Mouse (Mus musculus): Measurements from ENCODE around the gene 9930022D16Rik. TPM values are rescaled to one million over a fixed set of nuclear protein-coding genes. Genes with fewer than 3 reads are reported as not detected.

9930022D16Rik gene
- polyA plus RNA-seq, 1 experiment from 2014 or later = not detected

DNA sequence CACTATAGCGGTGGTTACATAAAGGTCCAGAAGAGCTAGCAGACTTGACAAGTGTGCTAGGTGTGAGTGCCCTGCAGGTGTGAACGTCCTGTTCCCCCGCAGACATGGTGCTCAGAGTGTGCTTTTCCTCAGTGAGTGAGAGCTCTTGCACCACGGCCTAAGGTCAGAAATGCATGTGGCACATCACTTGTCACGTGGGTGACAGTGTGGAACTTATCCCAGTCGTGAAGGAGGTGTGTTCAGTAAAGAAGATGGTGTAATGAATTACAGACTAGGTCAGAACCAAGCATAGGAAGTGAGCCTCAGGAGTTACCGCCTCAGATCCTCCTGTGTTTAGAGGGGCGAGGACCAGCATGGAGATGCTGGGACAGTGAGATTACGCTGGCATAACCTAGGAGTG lies 18.4 kb upstream of the 9930022D16Rik start:
- Histone ChIP-seq H3K36me3 (ENCODE audit: control insufficient read depth, insufficient read depth, low read length) (peaks cover 14% of the 10 kb centered on the region; the same call in 1 of the 2 replicates), H3K4me2 (ENCODE audit: low read depth, low read length) (no peak overlapping the region), H3K27me3 (ENCODE audit: control insufficient read depth, insufficient read depth, low read length) (no peaks in the 10 kb centered on the region), H3K9me3 (ENCODE audit: control insufficient read depth, low read length) (no peaks in the 10 kb centered on the region), H3K27ac (ENCODE audit: low read depth, low read length) (no peak overlapping the region), H3K4me3 (ENCODE audit: low read depth, low read length) (no peak overlapping the region), H3K4me1 (ENCODE audit: control insufficient read depth, insufficient read depth, low read length) (no peaks in the 10 kb centered on the region), H3K9ac (replicated peaks; ENCODE audit: low read depth, low read length) (no peak overlapping the region)
- 96% methylated on average over 9 of the region's 9 CpGs for WGBS
- no peak for ATAC-seq (ENCODE audit: low read depth)

DNA sequence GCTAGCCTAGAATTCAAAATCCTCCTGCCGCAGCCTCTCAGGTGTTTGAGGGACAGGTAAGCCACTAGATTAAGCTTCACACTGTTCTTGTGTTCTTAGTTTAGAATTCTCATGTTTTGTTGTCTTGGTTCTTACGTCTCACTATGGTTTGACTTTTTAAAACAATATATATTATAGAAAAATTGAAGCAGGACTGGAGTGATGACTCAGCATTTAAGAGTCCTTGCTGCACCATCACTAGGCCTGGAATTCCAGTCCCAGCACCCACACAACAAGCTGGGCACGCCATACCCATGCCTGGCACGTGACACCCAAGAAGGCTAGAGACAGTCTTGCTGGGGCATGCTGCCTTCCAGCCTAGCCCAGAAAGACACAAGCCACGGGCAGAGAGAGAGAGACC lies 7.3 kb upstream of the 9930022D16Rik start:
- Histone ChIP-seq H3K9ac (replicated peaks; ENCODE audit: low read depth, low read length) (no peak overlapping the region), H3K4me3 (ENCODE audit: low read depth, low read length) (no peak overlapping the region), H3K4me1 (ENCODE audit: control insufficient read depth, insufficient read depth, low read length) (no peaks in the 10 kb centered on the region), H3K36me3 (ENCODE audit: control insufficient read depth, insufficient read depth, low read length) (no peaks in the 10 kb centered on the region), H3K27ac (ENCODE audit: low read depth, low read length) (no peak overlapping the region), H3K4me2 (ENCODE audit: low read depth, low read length) (no peak overlapping the region), H3K27me3 (ENCODE audit: control insufficient read depth, insufficient read depth, low read length) (no peaks in the 10 kb centered on the region), H3K9me3 (ENCODE audit: control insufficient read depth, low read length) (no peaks in the 10 kb centered on the region)
- WGBS = 91% methylated on average over 5 of the region's 5 CpGs
- no peak for ATAC-seq (ENCODE audit: low read depth)

DNA sequence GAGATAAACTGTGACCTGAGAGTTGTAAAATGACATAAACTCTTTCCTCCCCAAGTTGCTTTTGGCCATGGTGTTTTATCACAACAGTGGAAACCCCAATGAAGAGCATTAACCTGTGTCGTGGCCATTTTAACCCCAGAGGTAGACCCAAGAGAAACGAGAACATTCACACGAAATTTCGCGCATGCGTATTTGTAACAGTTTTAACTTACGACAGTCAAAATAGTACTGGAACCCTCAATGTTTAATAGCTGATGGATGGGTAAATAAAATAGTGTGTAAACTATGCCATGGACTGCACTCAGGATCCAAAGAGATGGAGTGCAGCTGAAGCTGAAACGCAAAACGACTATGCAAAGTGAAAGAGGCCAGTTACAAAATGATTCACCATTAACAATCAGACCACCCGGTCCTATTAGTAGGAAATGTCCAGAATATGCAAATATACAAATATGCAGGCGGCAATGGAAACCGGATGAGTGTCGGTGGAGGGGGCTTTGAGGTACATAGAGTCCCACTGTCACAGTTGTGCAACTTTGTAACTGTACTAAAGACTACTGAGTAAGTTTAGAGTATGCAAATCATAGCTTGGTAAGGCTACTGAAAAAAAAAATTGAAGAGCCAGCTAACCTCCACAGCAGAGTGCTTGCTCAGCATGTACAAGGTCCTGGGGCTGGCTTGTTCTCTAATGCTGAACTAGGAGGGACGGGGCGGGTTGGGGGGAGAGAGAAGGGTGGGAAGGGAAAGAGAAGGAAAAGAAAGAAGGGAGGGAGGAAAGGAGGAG lies 3.3 kb upstream of the 9930022D16Rik start:
- no peak overlapping the region for H3K4me3 ChIP-seq (ENCODE audit: low read depth, low read length)
- no peaks in the 10 kb centered on the region for H3K27me3 ChIP-seq (ENCODE audit: control insufficient read depth, insufficient read depth, low read length)
- H3K27ac ChIP-seq (ENCODE audit: low read depth, low read length) = no peak overlapping the region
- no peaks in the 10 kb centered on the region for H3K9me3 ChIP-seq (ENCODE audit: control insufficient read depth, low read length)
- H3K36me3 ChIP-seq (ENCODE audit: control insufficient read depth, insufficient read depth, low read length) = no peaks in the 10 kb centered on the region
- no peak overlapping the region for H3K9ac ChIP-seq (replicated peaks; ENCODE audit: low read depth, low read length)
- ATAC-seq (ENCODE audit: low read depth) = no peak
- no peaks in the 10 kb centered on the region for H3K4me1 ChIP-seq (ENCODE audit: control insufficient read depth, insufficient read depth, low read length)
- 93% methylated on average over 15 of the region's 15 CpGs for WGBS
- H3K4me2 ChIP-seq (ENCODE audit: low read depth, low read length) = no peak overlapping the region

DNA sequence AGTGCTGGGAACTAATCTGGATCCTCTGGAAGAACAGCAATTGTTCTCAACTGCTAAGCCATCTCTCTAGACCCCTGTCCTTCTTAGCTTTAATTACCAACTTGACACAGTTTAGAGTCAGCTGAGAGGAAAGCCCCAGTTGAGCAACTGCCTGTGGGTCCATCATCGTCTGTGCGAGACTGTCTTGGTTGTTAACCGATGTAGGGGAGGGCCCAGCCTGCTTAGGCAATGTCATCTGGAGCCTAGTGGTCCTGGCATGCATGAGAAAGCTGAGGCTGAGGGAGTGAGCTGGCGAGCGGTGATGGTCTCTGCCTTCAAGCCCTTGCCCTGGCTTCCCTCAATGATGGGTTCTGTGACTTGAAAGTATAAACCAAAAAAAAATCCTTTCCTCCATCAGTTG lies 1.1 kb downstream of the 9930022D16Rik start:
- H3K36me3 ChIP-seq (ENCODE audit: control insufficient read depth, insufficient read depth, low read length) = no peaks in the 10 kb centered on the region
- WGBS = 86% methylated on average over 5 of the region's 5 CpGs
- no peak overlapping the region for H3K9ac ChIP-seq (replicated peaks; ENCODE audit: low read depth, low read length)
- no peak overlapping the region for H3K4me3 ChIP-seq (ENCODE audit: low read depth, low read length)
- H3K4me1 ChIP-seq (ENCODE audit: control insufficient read depth, insufficient read depth, low read length) = no peaks in the 10 kb centered on the region
- H3K27me3 ChIP-seq (ENCODE audit: control insufficient read depth, insufficient read depth, low read length) = no peaks in the 10 kb centered on the region
- no peaks in the 10 kb centered on the region for H3K9me3 ChIP-seq (ENCODE audit: control insufficient read depth, low read length)
- ATAC-seq (ENCODE audit: low read depth) = no peak
- H3K27ac ChIP-seq (ENCODE audit: low read depth, low read length) = no peak overlapping the region
- no peak overlapping the region for H3K4me2 ChIP-seq (ENCODE audit: low read depth, low read length)

DNA sequence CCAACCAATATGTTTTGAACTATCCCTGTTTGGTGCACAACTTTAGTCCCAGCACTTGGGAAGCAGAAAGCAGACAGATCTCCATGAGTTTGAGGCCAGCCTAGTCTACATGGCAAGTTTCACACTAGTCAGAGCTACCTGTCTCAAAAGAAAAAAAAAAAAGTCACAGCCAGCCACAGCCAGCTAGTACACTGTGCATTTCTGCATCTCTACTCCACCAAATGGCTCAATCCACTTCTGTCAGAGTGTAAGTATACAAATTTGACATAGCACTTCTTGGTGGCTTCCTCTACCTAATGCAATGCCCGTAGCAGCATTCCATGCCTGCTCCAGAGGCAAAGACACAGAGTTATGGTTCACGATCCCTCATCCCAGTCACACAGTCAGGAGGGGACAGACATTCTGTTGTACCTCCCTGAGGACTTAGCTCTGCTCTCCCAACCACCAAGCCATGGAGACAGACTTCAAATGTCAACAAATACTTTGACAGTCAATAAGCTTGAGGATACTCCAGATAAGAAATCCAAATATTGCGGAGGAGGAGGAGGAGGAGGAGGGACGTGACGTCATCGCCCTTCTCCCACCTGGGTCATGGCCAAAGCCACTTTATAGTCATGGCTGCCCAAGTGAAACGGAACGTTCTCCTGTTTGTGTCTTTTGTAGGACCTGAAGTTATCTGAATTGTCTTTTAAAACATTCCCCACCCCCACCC lies 3.1 kb downstream of the 9930022D16Rik start:
- Histone ChIP-seq H3K27ac (ENCODE audit: low read depth, low read length) (no peak overlapping the region), H3K9ac (replicated peaks; ENCODE audit: low read depth, low read length) (no peak overlapping the region), H3K4me2 (ENCODE audit: low read depth, low read length) (no peak overlapping the region), H3K4me1 (ENCODE audit: control insufficient read depth, insufficient read depth, low read length) (no peaks in the 10 kb centered on the region), H3K9me3 (ENCODE audit: control insufficient read depth, low read length) (no peaks in the 10 kb centered on the region), H3K27me3 (ENCODE audit: control insufficient read depth, insufficient read depth, low read length) (no peaks in the 10 kb centered on the region), H3K36me3 (ENCODE audit: control insufficient read depth, insufficient read depth, low read length) (no peaks in the 10 kb centered on the region), H3K4me3 (ENCODE audit: low read depth, low read length) (no peak overlapping the region)
- 89% methylated on average over 8 of the region's 8 CpGs for WGBS
- ATAC-seq (ENCODE audit: low read depth) = no peak

DNA sequence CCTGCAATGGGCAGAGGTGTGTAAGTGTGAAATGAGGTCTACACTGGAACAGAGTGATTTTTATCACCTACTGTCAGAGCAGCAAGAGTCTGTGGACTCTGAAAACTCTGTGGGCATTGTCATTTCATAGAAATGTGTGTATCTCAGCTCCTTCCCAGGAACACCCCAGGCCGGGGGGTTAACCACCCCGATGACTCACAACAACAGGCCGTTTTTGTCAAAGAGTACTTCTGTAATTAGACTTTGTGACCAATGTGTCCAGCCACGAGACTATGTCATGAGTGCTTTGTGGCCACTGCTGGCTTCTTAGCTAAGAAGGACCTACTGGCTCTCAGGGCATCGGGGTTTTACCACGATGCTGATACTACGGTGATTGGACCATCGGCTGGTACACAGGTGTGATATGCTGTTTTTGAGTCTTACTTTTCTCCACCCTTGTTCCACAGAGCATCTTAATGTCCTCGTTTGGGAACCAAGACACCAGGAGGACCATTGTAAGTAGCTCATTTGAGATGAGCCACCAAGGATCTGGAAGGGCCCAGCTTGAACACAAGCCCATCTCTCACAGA lies 3.8 kb downstream of the 9930022D16Rik start:
- no peaks in the 10 kb centered on the region for H3K36me3 ChIP-seq (ENCODE audit: control insufficient read depth, insufficient read depth, low read length)
- no peak overlapping the region for H3K4me3 ChIP-seq (ENCODE audit: low read depth, low read length)
- WGBS = 91% methylated on average over 9 of the region's 9 CpGs
- no peak for ATAC-seq (ENCODE audit: low read depth)
- no peak overlapping the region for H3K4me2 ChIP-seq (ENCODE audit: low read depth, low read length)
- no peak overlapping the region for H3K27ac ChIP-seq (ENCODE audit: low read depth, low read length)
- H3K9ac ChIP-seq (replicated peaks; ENCODE audit: low read depth, low read length) = no peak overlapping the region
- no peaks in the 10 kb centered on the region for H3K4me1 ChIP-seq (ENCODE audit: control insufficient read depth, insufficient read depth, low read length)
- H3K27me3 ChIP-seq (ENCODE audit: control insufficient read depth, insufficient read depth, low read length) = no peaks in the 10 kb centered on the region
- H3K9me3 ChIP-seq (ENCODE audit: control insufficient read depth, low read length) = no peaks in the 10 kb centered on the region

DNA sequence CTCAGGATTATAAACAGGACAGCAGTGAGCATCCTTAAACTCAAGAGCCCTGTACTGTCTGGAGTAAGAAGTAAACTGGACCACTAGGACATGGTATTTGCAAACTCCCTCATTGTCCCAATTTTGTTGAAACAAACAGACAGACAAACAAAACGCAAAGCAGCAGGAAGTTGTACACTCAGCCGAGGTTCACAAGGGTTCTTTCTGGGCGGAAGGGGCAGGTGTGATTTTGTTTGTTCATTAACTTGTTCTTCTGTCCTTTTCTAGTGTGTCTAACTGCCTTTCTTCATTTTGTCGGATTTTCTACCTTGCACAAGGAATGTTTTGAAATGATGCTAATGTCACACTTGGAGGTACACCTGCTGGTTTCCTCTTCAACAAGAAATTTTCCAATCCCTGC lies 5.7 kb downstream of the 9930022D16Rik start:
- WGBS = 51% methylated on average over 4 of the region's 4 CpGs
- Histone ChIP-seq H3K4me1 (ENCODE audit: control insufficient read depth, insufficient read depth, low read length) (no peaks in the 10 kb centered on the region), H3K27ac (ENCODE audit: low read depth, low read length) (no peak overlapping the region), H3K9ac (replicated peaks; ENCODE audit: low read depth, low read length) (no peak overlapping the region), H3K4me3 (ENCODE audit: low read depth, low read length) (no peak overlapping the region), H3K27me3 (ENCODE audit: control insufficient read depth, insufficient read depth, low read length) (no peaks in the 10 kb centered on the region), H3K4me2 (ENCODE audit: low read depth, low read length) (no peak overlapping the region), H3K9me3 (ENCODE audit: control insufficient read depth, low read length) (no peaks in the 10 kb centered on the region), H3K36me3 (ENCODE audit: control insufficient read depth, insufficient read depth, low read length) (no peaks in the 10 kb centered on the region)
- ATAC-seq (ENCODE audit: low read depth) = no peak

DNA sequence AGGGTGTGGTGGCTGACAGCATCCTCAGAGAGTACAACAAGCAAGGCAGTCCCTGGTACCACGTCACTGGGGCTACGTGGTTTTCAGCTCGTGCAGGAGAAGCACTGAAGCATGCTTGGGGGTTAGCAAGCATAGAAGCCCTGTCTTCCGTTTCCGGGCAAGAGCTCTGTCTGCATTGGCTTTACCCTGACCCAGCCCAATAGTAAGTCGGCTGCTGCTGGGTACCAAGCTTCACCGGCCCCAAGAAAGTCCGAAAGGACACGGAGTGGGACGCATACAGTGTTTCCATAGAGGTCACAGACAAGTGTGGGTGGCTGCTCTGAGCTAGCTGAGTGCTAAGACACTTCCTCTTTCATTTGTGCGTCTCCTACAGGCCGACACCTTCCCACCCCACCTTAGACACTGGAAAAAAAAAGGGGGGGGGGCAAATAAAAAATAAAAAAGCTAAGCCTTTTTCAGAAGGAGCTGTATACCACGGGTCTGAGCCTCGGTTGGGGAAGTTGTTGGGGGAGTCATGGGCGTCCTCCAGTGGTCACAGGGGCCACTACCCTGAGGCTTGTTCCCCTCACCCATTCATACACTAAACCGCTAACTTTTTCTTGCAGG lies 6.3 kb downstream of the 9930022D16Rik start:
- Histone ChIP-seq H3K4me3 (ENCODE audit: low read depth, low read length) (no peak overlapping the region), H3K4me1 (ENCODE audit: control insufficient read depth, insufficient read depth, low read length) (no peaks in the 10 kb centered on the region), H3K4me2 (ENCODE audit: low read depth, low read length) (no peak overlapping the region), H3K36me3 (ENCODE audit: control insufficient read depth, insufficient read depth, low read length) (no peaks in the 10 kb centered on the region), H3K27me3 (ENCODE audit: control insufficient read depth, insufficient read depth, low read length) (no peaks in the 10 kb centered on the region), H3K9ac (replicated peaks; ENCODE audit: low read depth, low read length) (no peak overlapping the region), H3K9me3 (ENCODE audit: control insufficient read depth, low read length) (no peaks in the 10 kb centered on the region), H3K27ac (ENCODE audit: low read depth, low read length) (no peak overlapping the region)
- 59% methylated on average over 16 of the region's 16 CpGs for WGBS
- ATAC-seq (ENCODE audit: low read depth) = no peak

DNA sequence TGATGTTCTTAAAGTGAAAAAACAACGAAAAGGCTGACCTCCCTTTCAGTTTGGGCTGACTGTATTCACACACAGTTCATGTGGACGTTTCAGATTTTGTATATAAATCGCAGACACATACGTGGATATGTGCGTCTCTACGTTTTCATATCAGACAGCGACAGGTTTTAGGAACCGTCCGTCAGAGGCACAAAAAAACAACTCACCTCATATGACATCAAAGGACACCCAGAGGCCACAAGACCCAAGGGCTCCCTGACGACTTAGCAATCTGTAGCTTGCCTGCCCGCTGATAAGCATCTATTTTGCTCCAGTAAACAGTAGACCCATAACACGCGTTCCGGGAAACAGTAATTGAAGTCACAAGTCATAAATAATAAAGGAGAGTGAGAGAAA lies 6.8 kb downstream of the 9930022D16Rik start:
- WGBS = 82% methylated on average over 14 of the region's 14 CpGs
- no peaks in the 10 kb centered on the region for H3K4me1 ChIP-seq (ENCODE audit: control insufficient read depth, insufficient read depth, low read length)
- H3K27me3 ChIP-seq (ENCODE audit: control insufficient read depth, insufficient read depth, low read length) = no peaks in the 10 kb centered on the region
- no peak overlapping the region for H3K4me3 ChIP-seq (ENCODE audit: low read depth, low read length)
- no peak for ATAC-seq (ENCODE audit: low read depth)
- no peak overlapping the region for H3K4me2 ChIP-seq (ENCODE audit: low read depth, low read length)
- H3K9ac ChIP-seq (replicated peaks; ENCODE audit: low read depth, low read length) = no peak overlapping the region
- H3K36me3 ChIP-seq (ENCODE audit: control insufficient read depth, insufficient read depth, low read length) = no peaks in the 10 kb centered on the region
- H3K27ac ChIP-seq (ENCODE audit: low read depth, low read length) = no peak overlapping the region
- no peaks in the 10 kb centered on the region for H3K9me3 ChIP-seq (ENCODE audit: control insufficient read depth, low read length)

Measured in neural tube, embryonic 14.5 days (tissue).